Mouse (Mus musculus) heart, embryonic 15.5 days (tissue): Measurements from ENCODE around the gene Cfap44. TPM values are rescaled to one million over a fixed set of nuclear protein-coding genes. Genes with fewer than 3 reads are reported as not detected.
"Not testable (repeated sequence)": the region's sequence is repeated elsewhere in the genome, so short reads cannot be mapped to it uniquely, and the experiment has no call there.

Source experiments
- ATAC-seq: fragments of 200-750 bp; cut with Nextera tagmentation; replicated peaks from 2 replicates; pipeline ENCODE4 v1.8.0; 2017; ENCODE audit warnings: low read depth, moderate TSS enrichment; ENCODE audit not compliant: insufficient number of reproducible peaks, insufficient read depth, low FRiP score
- H3K27ac ChIP-seq: fragments of 300-500 bp; sonication (generic); 2 replicates; pipeline ENCODE4 v1.5.1; 2015; ENCODE audit warnings: mild to moderate bottlenecking, inconsistent platforms
- H3K27me3 ChIP-seq: fragments of 300-500 bp; sonication (generic); 2 replicates; pipeline ENCODE4 v1.6.1; 2015; ENCODE audit warnings: inconsistent platforms
- H3K36me3 ChIP-seq: fragments of 300-500 bp; sonication (generic); 2 replicates; pipeline ENCODE4 v1.6.1; 2015; ENCODE audit warnings: mild to moderate bottlenecking, inconsistent platforms
- H3K4me1 ChIP-seq: fragments of 300-500 bp; sonication (generic); replicated peaks from 2 replicates; pipeline ENCODE4 v1.6.1; 2015; ENCODE audit warnings: inconsistent platforms
- H3K4me2 ChIP-seq: fragments of 300-500 bp; sonication (generic); 2 replicates; pipeline ENCODE4 v1.6.1; 2015; ENCODE audit warnings: inconsistent platforms, mild to moderate bottlenecking, moderate library complexity
- H3K4me3 ChIP-seq: fragments of 300-500 bp; sonication (generic); 2 replicates; pipeline ENCODE4 v1.5.1; 2015; ENCODE audit warnings: mild to moderate bottlenecking, inconsistent platforms
- H3K9ac ChIP-seq: fragments of 300-500 bp; sonication (generic); 2 replicates; pipeline ENCODE4 v1.6.1; 2015; ENCODE audit warnings: mild to moderate bottlenecking, inconsistent platforms
- H3K9me3 ChIP-seq: fragments of 300-500 bp; sonication (generic); replicated peaks from 2 replicates; pipeline ENCODE4 v1.6.1; 2016; ENCODE audit warnings: inconsistent platforms
- WGBS: fragments of 180-500 bp; shearing (Covaris S2); methylation state at CpG from one replicate; pipeline ENCODE4 v1.1.7; 2015; ENCODE audit warnings: mixed read lengths; 5-methylcytosine and 5-hydroxymethylcytosine counted together
- polyA plus RNA-seq: library from polyadenylated mRNA; unstranded; fragments of >200 nt; fragmentation: Nextera tagmentation; extraction: Ambion mirVana; gene quantifications from 2 replicates; pipeline ENCODE4 v1.2.1, GENCODE M21; 2015

The Cfap44 gene
- polyA plus RNA-seq, 1 experiment from 2014 or later = 0.09 TPM

DNA sequence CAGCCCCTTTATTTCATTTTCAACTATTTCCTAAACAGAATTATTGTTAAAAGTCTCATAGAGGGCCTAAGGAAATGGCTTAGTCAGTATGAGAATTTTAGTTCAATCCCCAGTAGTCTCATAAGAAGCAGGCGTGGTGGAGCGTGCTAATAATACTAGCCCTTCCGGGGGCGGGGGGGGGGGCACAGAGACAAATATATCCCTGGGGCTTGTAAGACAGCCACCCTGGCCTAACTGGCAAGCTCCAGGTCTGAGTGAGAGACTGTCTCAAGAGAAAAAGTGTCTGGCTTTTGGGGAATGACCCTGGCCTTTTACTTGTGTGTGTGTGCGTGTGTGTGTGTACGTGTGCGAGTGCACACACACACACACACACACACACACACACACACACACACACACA is 40.3 kb downstream of the Cfap44 start:
- H3K4me3 ChIP-seq = no peak overlapping the region
- WGBS = 71% methylated on average over 7 of the region's 7 CpGs
- no peaks in the 10 kb centered on the region for H3K4me1 ChIP-seq
- H3K9ac ChIP-seq = no peak overlapping the region
- H3K27ac ChIP-seq = no peak overlapping the region
- H3K36me3 ChIP-seq = no peaks in the 10 kb centered on the region
- no peaks in the 10 kb centered on the region for H3K27me3 ChIP-seq
- ATAC-seq = no peak
- no peak overlapping the region for H3K4me2 ChIP-seq
- no peaks in the 10 kb centered on the region for H3K9me3 ChIP-seq

DNA sequence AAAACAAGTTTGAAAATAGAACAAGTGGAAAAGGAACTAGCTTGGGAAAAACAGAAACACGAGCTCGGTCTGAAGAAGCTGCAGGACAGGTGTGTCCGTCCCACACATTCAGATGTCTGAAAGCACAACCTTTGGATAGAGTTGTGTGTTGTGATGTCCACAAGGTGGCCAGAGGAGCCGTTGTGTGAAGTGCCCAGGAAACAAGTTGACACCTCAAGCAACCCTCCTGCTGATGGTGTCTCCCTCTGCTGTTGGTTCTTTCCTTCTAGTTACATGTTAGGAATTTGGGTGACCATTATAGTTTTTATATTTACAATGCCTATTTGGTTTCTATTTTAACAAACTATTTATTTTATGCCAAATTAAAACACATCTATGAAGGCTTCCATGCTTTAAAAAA is 40.9 kb downstream of the Cfap44 start:
- Histone ChIP-seq H3K9me3 (no peaks in the 10 kb centered on the region), H3K4me2 (no peak overlapping the region), H3K36me3 (no peaks in the 10 kb centered on the region), H3K27ac (no peak overlapping the region), H3K4me3 (no peak overlapping the region), H3K27me3 (no peaks in the 10 kb centered on the region), H3K4me1 (no peaks in the 10 kb centered on the region), H3K9ac (no peak overlapping the region)
- no peak for ATAC-seq
- 69% methylated on average over 4 of the region's 4 CpGs for WGBS

DNA sequence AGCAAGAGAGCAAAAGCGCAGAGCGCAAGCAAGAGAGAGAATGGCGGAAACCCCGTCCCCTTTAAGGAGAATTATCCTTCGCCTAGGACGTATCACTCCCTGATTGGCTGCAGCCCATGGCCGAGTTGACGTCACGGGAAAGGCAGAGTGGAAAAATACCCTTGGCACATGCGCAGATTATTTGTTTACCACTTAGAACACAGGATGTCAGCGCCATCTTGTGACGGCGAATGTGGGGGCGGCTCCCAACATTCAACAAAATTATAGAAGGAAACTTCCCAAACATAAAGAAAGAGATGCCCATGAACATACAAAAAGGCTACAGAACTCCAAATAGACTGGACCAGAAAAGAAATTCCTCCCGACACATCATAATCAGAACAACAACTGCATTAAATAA is 47.3 kb downstream of the Cfap44 start:
- WGBS = 93% methylated on average over 15 of the region's 15 CpGs
- H3K9ac ChIP-seq, H3K4me1 ChIP-seq, H3K4me3 ChIP-seq, H3K27me3 ChIP-seq, ATAC-seq, H3K27ac ChIP-seq, H3K4me2 ChIP-seq, H3K9me3 ChIP-seq, H3K36me3 ChIP-seq: not testable (repeated sequence)

DNA sequence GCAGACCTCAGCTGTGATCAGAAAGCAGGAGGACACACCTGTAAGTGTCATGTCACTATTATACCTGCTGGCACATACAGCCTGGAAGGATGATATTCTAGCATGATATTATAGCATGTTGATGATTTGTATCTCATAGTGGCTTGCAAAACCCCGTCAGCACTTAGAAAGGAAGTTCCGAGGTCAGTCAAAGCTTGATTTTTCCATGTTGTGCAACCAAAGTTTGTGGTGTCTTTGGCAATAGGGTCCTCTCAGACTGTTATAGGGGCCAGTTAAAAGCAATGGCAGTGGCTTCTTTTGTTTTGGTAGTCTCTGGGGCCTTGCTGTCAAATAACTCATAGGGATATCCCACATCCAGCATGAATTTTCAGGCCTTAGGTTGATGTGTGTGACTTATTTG is 63.3 kb downstream of the Cfap44 start:
- Histone ChIP-seq H3K9me3 (no peaks in the 10 kb centered on the region), H3K27ac (no peak overlapping the region), H3K9ac (no peak overlapping the region), H3K4me1 (no peaks in the 10 kb centered on the region), H3K4me2 (no peak overlapping the region), H3K27me3 (no peaks in the 10 kb centered on the region), H3K4me3 (no peak overlapping the region), H3K36me3 (no peaks in the 10 kb centered on the region)
- WGBS = 83% methylated on average over 2 of the region's 2 CpGs
- ATAC-seq = no peak

DNA sequence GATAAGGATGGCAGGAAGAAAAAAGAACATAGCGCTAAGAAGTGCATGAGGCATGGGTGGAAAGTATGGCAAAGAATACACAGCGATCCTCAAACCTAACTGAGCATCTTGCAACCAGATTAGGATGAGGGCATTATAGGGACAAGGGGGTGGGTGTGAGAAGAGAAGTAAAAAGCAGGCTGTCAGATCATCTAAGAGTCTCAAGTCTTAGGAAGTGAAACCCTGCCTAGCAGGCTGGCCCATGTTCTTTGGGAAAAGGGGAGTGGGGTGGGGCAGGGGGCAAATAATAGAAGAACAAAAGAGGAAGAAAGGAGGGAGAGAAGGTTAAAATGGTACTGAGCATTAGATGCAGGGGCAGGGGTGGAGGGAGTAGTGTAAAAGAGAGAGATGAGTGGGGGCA is 64.2 kb downstream of the Cfap44 start:
- no peak overlapping the region for H3K4me2 ChIP-seq
- H3K4me3 ChIP-seq = no peak overlapping the region
- no peak overlapping the region for H3K9ac ChIP-seq
- no peaks in the 10 kb centered on the region for H3K4me1 ChIP-seq
- no peaks in the 10 kb centered on the region for H3K36me3 ChIP-seq
- 90% methylated on average over 2 of the region's 2 CpGs for WGBS
- H3K9me3 ChIP-seq = no peaks in the 10 kb centered on the region
- ATAC-seq = no peak
- no peak overlapping the region for H3K27ac ChIP-seq
- H3K27me3 ChIP-seq = no peaks in the 10 kb centered on the region

DNA sequence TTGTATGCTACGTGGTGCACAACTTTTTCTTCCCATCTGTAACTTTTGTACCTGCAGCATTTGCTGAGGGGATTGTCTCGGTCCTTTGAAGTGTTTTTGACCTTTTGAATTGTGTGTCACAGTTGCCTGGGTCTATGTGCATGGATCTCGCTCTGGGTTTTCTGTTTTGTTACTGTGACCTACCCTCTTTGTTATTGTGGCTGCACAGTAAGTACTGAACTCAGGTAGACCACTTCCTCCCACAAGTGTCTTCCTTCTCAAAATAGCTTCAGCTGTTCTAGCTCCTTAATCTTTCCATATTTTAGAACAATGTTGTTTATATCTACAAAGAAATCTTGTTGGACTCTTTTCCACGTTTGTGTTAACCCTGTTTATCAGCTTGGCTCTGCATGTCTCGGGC is 66.3 kb downstream of the Cfap44 start:
- H3K4me3 ChIP-seq = no peak overlapping the region

DNA sequence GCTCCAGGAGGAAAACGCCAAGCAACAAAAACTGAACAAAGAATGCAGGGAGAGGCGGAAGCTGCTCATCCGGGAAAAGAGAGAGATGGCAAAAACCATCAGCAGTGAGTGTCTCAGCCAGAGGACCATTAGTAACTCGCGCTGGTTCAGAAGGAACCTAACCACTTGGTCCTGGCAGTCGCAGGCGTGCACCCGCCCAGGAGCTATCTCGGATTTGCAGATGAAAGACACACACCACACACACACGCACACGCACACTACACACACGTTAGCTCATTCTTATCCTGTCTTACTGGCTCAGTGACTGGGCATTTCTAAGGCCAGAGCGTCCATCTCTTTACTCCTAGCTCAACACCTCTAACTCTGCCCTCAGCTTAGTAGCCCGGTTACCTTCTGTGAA is 80.7 kb downstream of the Cfap44 start:
- Histone ChIP-seq H3K9me3 (no peaks in the 10 kb centered on the region), H3K27ac (no peak overlapping the region), H3K27me3 (0 out of 2 replicates have a peak, but pooled peaks cover 5% of the 10 kb centered on the region), H3K4me1 (no peaks in the 10 kb centered on the region), H3K4me2 (no peak overlapping the region), H3K36me3 (no peaks in the 10 kb centered on the region), H3K4me3 (no peak overlapping the region), H3K9ac (no peak overlapping the region)
- ATAC-seq = no peak
- WGBS = 79% methylated on average over 14 of the region's 14 CpGs

More for the DNA sequence above, 66.3 kb downstream of the Cfap44 start:
- ATAC-seq = no peak
- Histone ChIP-seq H3K27ac (no peak overlapping the region), H3K4me1 (no peaks in the 10 kb centered on the region), H3K9ac (no peak overlapping the region), H3K36me3 (no peaks in the 10 kb centered on the region), H3K4me2 (no peak overlapping the region), H3K9me3 (no peaks in the 10 kb centered on the region), H3K27me3 (no peaks in the 10 kb centered on the region)
- 65% methylated on average over 5 of the region's 5 CpGs for WGBS

DNA sequence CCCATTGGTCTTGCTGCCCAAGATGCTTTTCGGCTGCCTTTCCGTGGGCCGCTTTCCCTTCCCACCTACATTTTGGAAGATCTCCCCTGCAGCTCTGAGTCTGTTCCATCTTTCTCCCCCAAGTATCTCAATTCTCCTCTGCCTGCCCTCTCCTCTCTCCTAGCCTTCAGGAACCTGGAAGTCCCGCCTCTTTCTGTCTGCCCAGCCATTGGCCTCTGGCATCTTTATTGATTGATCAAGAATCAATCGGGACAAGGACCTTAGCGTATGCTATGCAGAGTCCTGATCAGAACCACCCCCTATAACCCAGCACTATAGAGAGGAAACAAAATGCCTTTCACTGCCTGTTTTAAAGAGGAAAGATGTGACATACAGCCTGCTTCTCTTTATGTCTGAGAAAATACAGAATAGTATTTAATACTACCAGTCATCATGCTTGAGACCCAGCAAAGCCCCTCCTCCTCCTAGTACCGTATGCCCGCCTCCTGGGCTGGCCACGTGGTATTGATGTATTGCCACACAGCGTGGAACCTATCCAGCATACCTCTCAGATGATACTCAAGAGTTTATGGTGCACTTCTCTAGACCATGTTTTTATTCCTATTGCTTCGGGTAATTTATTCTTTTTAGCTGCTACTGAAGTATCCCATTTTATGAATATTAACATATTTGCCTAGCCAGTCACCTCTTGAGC is 81.2 kb downstream of the Cfap44 start:
- H3K27me3 ChIP-seq = 0 out of 2 replicates have a peak, but pooled peaks cover 5% of the 10 kb centered on the region
- no peak overlapping the region for H3K4me2 ChIP-seq
- H3K4me1 ChIP-seq = 0 out of 2 replicates have a peak, but pooled peaks cover 2% of the 10 kb centered on the region
- no peaks in the 10 kb centered on the region for H3K9me3 ChIP-seq
- H3K36me3 ChIP-seq = no peaks in the 10 kb centered on the region
- WGBS = 84% methylated on average over 11 of the region's 11 CpGs
- no peak overlapping the region for H3K9ac ChIP-seq
- H3K27ac ChIP-seq = no peak overlapping the region
- H3K4me3 ChIP-seq = no peak overlapping the region
- no peak for ATAC-seq

DNA sequence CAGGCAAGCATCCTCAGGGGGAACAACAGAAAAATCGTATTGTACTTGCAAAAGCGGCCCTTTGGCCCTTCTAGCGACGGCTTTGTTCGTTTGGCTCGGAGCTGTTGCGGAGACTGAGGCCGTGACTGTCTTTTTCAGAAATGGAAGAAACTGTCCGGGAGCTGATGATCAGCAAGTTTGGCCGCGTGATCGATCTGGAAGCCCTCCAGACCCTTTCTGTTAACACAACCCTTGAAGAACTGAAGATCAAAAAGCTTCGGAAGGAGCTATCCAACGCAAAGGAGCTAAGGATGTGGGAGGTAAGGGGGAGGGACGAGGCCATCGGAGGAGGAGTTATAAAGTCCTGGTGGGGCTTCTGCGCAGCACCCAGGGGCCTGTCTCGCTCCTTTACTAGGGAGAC is 84.2 kb downstream of the Cfap44 start:
- Histone ChIP-seq H3K4me1 (0 out of 2 replicates have a peak, but pooled peaks cover 2% of the 10 kb centered on the region), H3K4me3 (peak overlapping the region; percentile 13; the same call in 1 of the 2 replicates), H3K9me3 (no peaks in the 10 kb centered on the region), H3K9ac (no peak overlapping the region), H3K36me3 (no peaks in the 10 kb centered on the region), H3K27me3 (0 out of 2 replicates have a peak, but pooled peaks cover 5% of the 10 kb centered on the region), H3K27ac (no peak overlapping the region), H3K4me2 (peak overlapping the region; percentile 45)
- no peak for ATAC-seq
- 41% methylated on average over 18 of the region's 18 CpGs for WGBS

DNA sequence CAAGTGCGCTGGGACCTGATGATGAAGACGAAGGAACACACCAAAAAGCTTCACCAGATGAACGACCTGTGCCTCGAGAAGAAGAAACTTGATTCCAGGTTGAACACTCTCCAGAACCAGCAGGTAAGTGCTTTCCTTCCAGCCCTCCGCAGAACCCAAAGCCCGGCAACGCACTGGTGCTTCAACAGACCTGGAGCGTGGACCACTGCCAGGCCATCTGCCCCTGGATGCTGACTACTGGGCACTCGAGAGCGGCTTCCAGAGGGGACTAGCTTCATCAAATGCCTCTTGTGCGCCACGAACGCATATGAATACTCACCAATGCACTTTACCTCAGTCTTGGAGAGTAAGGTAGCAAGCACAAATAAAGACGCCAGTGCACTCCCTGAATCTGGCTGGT is 85.3 kb downstream of the Cfap44 start:
- WGBS = 88% methylated on average over 14 of the region's 14 CpGs

DNA sequence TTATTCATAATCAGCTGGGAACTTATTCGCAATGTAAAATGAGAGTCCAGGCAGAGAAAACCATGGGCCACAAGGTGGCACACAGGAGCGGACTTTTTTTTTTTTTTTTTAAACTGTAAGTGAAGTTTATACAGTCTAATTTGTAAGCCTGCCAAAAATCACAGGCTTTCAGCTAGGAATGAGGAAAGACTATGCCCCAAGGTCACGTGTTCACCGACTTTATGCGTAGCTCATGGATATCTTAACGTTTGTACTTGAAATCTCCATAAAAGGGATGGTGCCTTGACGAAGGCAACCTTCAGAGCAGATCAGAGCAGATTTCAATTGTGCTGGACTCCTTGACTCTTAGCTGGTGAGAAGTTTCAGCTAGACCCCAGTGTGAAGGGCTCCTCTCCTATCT is 86.0 kb downstream of the Cfap44 start:
- Histone ChIP-seq H3K9ac (no peak overlapping the region), H3K9me3 (no peaks in the 10 kb centered on the region), H3K4me3 (no peak overlapping the region), H3K4me1 (0 out of 2 replicates have a peak, but pooled peaks cover 2% of the 10 kb centered on the region), H3K27me3 (0 out of 2 replicates have a peak, but pooled peaks cover 5% of the 10 kb centered on the region), H3K4me2 (no peak overlapping the region), H3K27ac (no peak overlapping the region), H3K36me3 (no peaks in the 10 kb centered on the region)
- WGBS = 43% methylated on average over 7 of the region's 7 CpGs
- peak; percentile 55; the same call in 1 of the 2 replicates for ATAC-seq

More for the DNA sequence above, 85.3 kb downstream of the Cfap44 start:
- Histone ChIP-seq H3K27me3 (0 out of 2 replicates have a peak, but pooled peaks cover 5% of the 10 kb centered on the region), H3K27ac (no peak overlapping the region), H3K4me3 (no peak overlapping the region), H3K4me1 (0 out of 2 replicates have a peak, but pooled peaks cover 2% of the 10 kb centered on the region), H3K4me2 (no peak overlapping the region), H3K36me3 (no peaks in the 10 kb centered on the region), H3K9me3 (no peaks in the 10 kb centered on the region), H3K9ac (no peak overlapping the region)
- ATAC-seq = no peak
